Mouse (Mus musculus) c-Kit-positive CD71-positive TER-119-negative erythroid progenitor cells, embryonic 14.5 days (primary cell): ENCODE data around the gene Astl.
"Not testable (repeated sequence)": the region's sequence is repeated elsewhere in the genome, so short reads cannot be mapped to it uniquely, and the experiment has no call there.

ENCODE experiments used
- DNase-seq: peaks from one replicate; pipeline ENCODE4 v3.0.0-alpha.2; 2013; ENCODE audit warnings: low read depth

Astl gene

GRCm38 (mm10) chr2:127338416-127338815 lies at the start of gene Astl:
Gene Astl (plus strand): TSS chr2:127338639.
- no peak for DNase-seq

DNA sequence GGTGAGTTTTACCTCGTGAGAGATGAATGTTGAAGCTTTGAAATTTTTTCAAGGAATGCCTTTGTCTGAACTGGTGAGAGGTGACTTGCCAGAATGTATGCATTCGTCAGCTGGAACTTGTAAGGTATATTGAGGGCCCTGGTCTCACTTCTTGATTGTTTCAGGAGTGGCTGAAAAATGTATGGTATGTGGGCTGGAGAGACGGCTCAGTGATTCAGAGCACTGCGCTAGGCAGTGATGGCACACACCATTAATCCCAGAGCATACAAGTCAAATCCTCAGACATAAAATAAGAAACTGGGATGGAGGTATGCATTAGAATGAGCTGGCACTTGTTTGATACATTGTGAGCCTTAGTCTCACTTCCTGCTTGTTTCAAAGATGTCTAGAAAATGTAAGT lies 46.2 kb upstream of the Astl start:
- DNase-seq = no peak

DNA sequence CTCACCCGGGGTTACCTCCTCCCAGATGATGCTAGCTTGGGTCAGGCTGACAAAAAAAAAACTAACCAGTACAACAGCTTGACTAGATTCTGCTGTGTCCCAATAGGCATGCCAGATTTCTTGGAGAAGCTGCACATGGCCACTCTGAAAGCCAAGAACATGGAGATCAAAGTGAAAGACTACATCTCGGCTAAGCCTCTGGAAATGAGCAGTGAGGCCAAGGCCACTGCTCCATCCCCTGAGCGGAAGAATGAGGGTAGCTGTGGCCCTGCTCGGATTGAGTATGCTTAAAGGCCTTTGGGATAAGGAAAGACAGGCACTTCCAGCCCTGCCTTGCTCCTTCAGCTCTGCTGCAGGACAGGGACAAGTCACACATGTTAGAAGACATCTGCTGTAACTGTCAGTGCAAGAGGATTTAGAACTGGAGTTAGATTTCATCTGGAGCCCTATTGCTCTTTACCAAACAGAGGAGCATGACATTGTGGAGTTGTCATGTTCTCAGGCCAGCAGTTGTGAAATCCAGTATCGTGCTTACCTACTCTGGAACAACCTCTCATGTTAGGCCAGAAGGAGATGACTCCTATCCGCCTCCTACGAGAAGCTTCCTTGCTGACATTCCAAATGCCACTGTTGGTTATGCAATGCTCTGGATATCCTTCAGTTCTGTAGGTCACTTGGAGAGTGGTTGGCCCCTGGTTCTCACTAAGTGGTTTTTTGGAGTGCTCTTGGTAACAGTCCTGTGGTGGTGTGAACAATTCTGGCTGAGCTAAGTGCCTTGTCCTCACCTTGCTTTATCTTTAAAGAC lies 41.2 kb upstream of the Astl start:
- DNase-seq = no peak

DNA sequence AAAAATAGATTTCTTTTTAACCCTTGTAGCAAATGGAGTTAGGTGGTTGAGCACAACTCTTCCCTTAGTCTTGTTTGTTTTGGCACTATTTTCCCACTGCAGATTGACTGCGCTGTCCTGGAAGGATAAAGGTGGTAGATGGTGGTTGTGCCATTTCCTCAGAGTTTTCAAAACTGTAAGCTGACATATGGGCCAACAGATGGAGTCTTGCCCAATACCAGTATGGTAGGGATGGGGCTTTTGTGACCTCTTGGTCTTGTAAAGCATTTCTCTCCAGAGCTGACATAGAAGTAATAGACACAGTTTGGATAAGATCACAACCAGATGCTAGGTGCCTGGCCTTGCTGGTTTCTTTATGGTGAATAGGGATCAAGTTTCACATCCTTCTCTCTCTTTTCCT lies 40.4 kb upstream of the Astl start:
- DNase-seq = no peak

GRCm38 (mm10) chr2:127300701-127301100 lies 37.7 kb upstream of the Astl start:
- DNase-seq = no peak

DNA sequence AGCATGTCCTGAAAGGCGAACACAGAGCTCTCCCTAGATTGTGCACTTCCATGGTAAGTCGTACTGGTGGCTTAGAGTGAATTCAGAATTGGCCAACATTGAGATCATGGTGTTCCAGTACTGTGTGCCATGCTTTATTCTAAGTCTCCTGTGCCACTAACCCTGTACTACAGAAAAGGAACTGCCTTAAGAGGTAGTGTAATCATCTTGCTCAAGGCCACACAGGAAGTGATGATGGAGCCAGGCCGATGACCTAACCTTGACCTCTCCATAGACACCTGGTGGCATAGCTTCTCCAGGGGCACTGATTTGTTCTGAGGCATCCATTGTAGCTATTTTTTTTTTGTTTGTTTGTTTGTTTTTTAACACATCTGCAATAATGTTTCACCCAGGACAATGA lies 36.6 kb upstream of the Astl start:
- DNase-seq = no peak

- DNase-seq = not testable (repeated sequence)
Observed at GRCm38 (mm10) chr2:127304192-127304591, 34.2 kb upstream of the Astl start.

GRCm38 (mm10) chr2:127304609-127305210 lies 33.7 kb upstream of the Astl start:
- no peak for DNase-seq

DNA sequence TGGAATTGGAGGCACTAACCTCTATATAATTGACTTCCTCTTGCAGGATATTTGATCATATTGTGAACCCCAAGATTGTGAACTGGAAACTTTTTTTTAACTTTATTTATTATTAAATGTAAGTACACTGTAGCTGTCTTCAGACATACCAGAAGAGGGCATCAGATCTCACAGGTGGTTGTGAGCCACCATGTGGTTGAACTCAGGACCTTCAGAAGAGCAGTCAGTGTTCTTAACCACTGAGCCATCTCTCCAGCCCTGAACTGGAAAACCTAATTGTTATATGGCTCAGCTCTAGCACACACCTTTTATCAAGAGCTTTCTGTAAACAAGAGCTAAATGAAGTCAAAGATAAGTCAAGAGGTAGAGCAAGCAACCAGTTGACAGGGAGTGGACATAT lies 32.3 kb upstream of the Astl start:
- DNase-seq = no peak

GRCm38 (mm10) chr2:127307179-127307578 lies 31.3 kb upstream of the Astl start:
- no peak for DNase-seq

DNA sequence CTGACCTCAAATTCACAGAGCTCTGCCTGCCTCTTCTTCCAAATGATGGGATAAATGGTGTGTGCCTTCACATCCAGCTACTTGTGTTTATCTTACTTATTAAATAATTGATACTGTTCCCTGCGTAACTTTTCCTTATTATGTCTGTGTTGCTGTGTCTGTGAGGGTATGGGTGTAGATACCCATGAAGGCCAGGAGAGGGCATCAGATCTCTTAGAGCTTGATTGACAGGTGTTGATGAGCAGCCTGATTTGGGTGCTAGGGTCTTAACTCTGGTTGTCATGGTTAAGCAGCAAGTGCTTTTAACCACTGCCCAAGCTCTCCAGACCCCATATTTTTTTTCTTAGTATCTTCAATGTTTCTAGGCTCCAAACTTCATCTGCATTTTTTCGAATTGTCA lies 29.8 kb upstream of the Astl start:
- DNase-seq = no peak

DNA sequence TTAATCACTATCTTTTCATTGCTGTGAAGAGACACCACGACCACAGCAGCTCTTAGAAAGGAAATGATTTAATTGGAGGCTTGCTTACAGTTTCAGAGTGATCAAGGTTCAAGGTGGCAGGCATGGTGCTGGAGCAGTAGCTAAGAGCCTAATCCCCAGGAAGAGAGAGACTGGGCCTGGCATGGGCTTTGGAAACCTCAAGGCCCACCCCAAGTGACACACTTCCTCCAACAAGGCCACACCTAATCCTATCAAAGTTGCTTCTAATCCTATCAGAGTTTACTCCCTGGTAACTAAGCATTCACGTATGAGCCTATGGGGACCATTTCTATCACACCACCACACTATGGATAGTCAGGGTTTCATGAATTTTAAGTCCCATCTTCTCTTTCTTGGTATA lies 28.2 kb upstream of the Astl start:
- no peak for DNase-seq

DNA sequence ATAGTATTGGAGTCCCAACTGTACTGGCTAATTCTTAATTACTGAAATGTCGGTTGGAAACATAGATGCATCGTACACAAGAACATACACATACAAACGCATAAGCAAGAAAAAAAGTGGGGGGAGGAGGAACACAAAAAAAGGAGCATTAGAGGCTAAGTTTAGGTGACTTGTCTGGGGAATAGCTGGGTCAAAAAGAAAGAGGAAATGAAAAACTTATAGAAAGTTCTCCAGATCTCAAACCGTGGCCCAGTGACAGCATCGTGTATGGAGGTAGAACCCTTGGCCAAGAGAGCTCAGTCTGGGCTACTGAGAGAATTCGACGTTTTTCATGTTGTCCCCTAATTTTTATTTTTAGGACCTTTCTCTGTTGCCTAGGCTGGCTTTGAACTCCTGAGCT lies 27.8 kb upstream of the Astl start:
- DNase-seq = no peak

- DNase-seq = no peak
Observed at GRCm38 (mm10) chr2:127311193-127311592, 27.2 kb upstream of the Astl start.

DNA sequence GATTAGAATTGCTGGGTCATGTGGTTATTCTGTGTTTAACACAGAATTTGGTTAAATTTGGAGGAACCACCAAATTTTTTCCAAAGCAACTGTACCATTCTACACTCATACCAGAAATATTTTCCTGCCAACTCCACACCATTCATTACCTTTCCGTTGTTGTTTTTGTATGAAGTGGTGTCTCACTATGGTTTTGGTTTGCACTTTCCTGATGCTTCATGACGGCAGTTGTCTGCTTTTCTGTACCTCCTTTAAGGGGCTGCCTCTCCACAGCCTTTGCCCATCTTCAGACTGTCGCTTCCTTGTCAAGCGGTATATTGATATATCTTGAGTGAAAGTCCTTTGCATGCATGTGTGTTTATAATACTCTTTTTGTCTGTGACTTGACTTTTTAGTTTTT lies 25.6 kb upstream of the Astl start:
- DNase-seq = no peak

DNA sequence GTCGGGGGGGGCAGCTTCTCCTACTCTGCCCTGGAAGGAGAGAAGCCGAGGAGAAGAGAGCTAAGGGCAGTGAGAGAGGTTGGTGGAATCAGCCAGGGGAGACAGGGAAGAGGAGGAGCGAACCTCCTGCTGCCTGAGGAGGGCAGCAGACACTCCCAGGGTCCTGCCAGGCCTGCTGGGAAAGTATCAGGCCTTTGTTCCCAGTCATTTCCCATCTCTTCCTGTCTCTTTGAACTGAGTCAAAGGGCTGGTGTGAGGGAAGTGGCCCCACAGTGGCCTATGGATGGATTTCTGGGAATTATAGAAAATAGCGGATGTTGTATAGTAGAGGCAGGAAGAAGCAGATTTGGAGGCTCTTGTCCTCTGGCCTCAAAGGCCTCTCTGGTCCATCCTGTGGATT lies 24.6 kb upstream of the Astl start:
- DNase-seq = no peak

GRCm38 (mm10) chr2:127314467-127315154 lies 23.8 kb upstream of the Astl start:
- DNase-seq = no peak

GRCm38 (mm10) chr2:127315155-127315470 lies 23.3 kb upstream of the Astl start:
- no peak for DNase-seq

GRCm38 (mm10) chr2:127316431-127316830 lies 22.0 kb upstream of the Astl start:
- DNase-seq = no peak

- no peak for DNase-seq
Observed at GRCm38 (mm10) chr2:127318136-127318535, 20.3 kb upstream of the Astl start.

- no peak for DNase-seq
Observed at GRCm38 (mm10) chr2:127319071-127319470, 19.4 kb upstream of the Astl start.

DNA sequence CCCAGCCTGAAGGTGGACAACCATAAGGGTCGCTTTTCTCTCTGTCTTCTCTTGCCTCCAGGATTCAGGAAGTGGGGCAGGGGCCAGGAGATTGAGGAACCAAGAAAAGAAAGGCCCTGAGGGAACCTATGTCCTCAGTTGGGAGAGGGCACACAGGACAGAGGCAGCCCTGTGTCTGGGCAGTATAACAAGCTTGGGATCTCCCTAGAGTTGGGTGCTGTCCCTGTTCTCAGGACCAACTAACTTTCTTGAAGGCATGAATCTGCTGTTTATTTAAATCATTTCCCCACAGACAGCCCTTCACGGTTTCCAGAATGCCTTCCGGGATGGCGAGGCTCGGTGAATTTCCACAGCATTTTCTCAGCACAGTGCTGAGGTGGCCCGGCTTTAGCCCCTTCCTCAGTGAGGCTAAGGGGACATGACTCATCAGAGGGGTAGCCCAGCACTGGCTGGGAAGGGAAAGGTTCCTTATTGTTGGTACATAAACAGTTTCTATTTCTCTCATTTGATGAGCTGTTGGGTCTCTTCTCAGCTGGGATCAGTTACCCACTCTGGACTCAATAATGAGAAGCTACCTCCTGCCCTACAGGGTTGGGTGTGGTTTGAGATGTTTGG lies 15.7 kb upstream of the Astl start:
- no peak for DNase-seq

DNA sequence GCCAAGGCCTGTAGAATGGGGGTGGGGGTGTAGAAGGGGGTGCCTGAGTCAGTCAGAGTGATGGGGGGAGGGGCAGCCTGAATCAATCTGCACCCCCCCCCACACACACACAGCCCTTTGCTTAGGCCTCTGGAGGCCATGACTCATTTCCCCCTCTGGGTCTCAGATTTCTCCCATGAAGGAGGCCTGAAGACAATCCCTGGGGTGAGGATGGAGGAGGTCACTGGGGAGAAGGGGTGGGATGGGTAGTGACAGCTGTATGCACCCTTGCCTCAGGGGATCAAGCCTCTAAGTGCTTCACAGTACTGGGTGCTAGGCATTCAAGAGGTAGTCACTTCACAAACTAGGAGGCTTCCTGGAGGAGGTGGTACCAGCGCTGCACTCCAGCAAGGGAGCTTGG lies 14.8 kb upstream of the Astl start:
- no peak for DNase-seq
